Mouse (Mus musculus) lung, postnatal 10 days (tissue): ENCODE measurements around the gene Slc46a2.
A peak's percentile ranks its signal among the peaks of the same experiment; 100 is the strongest.

Experiments
- DNase-seq: peaks from one replicate; pipeline ENCODE4 v3.0.0; 2021

The Slc46a2 gene

GRCm38 (mm10) chr4:59914608-59915403 lies at the start of gene Slc46a2:
TSS of gene Slc46a2 (minus strand) at chr4:59915056.
- DNase-seq = no peak

GRCm38 (mm10) chr4:59963405-59964344 lies 48.8 kb upstream of the Slc46a2 start, which contains the start of gene Mup6:
TSS of gene Mup6 (plus strand) at chr4:59964294.
- no peak for DNase-seq

GRCm38 (mm10) chr4:59960610-59961009 lies 45.8 kb upstream of the Slc46a2 start, which contains the start of gene Mup4:
TSS of gene Mup4 (minus strand) at chr4:59960710.
- no peak for DNase-seq

- no peak for DNase-seq
Measured at GRCm38 (mm10) chr4:59937543-59937942, 22.7 kb upstream of the Slc46a2 start.

GRCm38 (mm10) chr4:59932505-59933281 lies 17.8 kb upstream of the Slc46a2 start:
- DNase-seq = no peak

- peak; percentile 83 for DNase-seq
Measured at GRCm38 (mm10) chr4:59928347-59928746, 13.5 kb upstream of the Slc46a2 start.

- no peak for DNase-seq
Measured at GRCm38 (mm10) chr4:59927666-59928065, 12.8 kb upstream of the Slc46a2 start.

- DNase-seq = no peak
Measured at GRCm38 (mm10) chr4:59925082-59925481, 10.2 kb upstream of the Slc46a2 start.

GRCm38 (mm10) chr4:59917966-59918365 lies 3.1 kb upstream of the Slc46a2 start:
- DNase-seq = peak; percentile 14

- no peak for DNase-seq
Measured at GRCm38 (mm10) chr4:59908785-59909184, 6.1 kb downstream of the Slc46a2 start.

GRCm38 (mm10) chr4:59907657-59908230 lies 7.1 kb downstream of the Slc46a2 start:
- DNase-seq = peak; percentile 24

- DNase-seq = no peak
Measured at GRCm38 (mm10) chr4:59907092-59907491, 7.8 kb downstream of the Slc46a2 start.

GRCm38 (mm10) chr4:59902547-59902946 lies 12.3 kb downstream of the Slc46a2 start:
- peak; percentile 17 for DNase-seq

GRCm38 (mm10) chr4:59901810-59902209 lies 13.0 kb downstream of the Slc46a2 start:
- peak; percentile 30 for DNase-seq

- no peak for DNase-seq
Measured at GRCm38 (mm10) chr4:59898521-59898919, 16.3 kb downstream of the Slc46a2 start.

- no peak for DNase-seq
Measured at GRCm38 (mm10) chr4:59897814-59898520, 16.9 kb downstream of the Slc46a2 start.

- DNase-seq = no peak
Measured at GRCm38 (mm10) chr4:59896000-59896399, 18.9 kb downstream of the Slc46a2 start.

GRCm38 (mm10) chr4:59894977-59895575 lies 19.8 kb downstream of the Slc46a2 start:
- DNase-seq = no peak

- no peak for DNase-seq
Measured at GRCm38 (mm10) chr4:59894415-59894814, 20.4 kb downstream of the Slc46a2 start.

- DNase-seq = no peak
Measured at GRCm38 (mm10) chr4:59892731-59893130, 22.1 kb downstream of the Slc46a2 start.

- no peak for DNase-seq
Measured at GRCm38 (mm10) chr4:59891723-59892416, 23.0 kb downstream of the Slc46a2 start.
